Mouse (Mus musculus): Measurements from ENCODE around the gene Arl6ip6. TPM values are rescaled to one million over a fixed set of nuclear protein-coding genes. Genes with fewer than 3 reads are reported as not detected.

Gene Arl6ip6
- polyA plus RNA-seq, 1 experiment from 2014 or later: 69.0 TPM

Other genes starting within 250 kb of the Arl6ip6 start
- gene Prpf40a, start 442 bp upstream of the Arl6ip6 start, polyA plus RNA-seq (2014; fragmentation: Nextera tagmentation; extraction: Ambion mirVana): 185 and 229 TPM in 2 replicates

Data from hindbrain, embryonic 11.5 days (tissue).